Mouse (Mus musculus) megakaryocyte-erythroid progenitor cell, adult 5-6 weeks (primary cell): ENCODE results near the gene AI464131. TPM values are rescaled to one million over a fixed set of nuclear protein-coding genes. Genes with fewer than 3 reads are reported as not detected.
A peak's percentile ranks its signal among the peaks of the same experiment; 100 is the strongest.
"Not testable (repeated sequence)": the region's sequence is repeated elsewhere in the genome, so short reads cannot be mapped to it uniquely, and the experiment has no call there.

Source experiments
- ATAC-seq: replicated peaks from 2 replicates; pipeline ENCODE4 v1.8.0; 2016; ENCODE audit warnings: mild to moderate bottlenecking, inconsistent platforms; ENCODE audit not compliant: severe bottlenecking, poor library complexity, low FRiP score, low TSS enrichment
- total RNA-seq, 2 experiments: library from RNA; stranded (forward) in 1 of 2; stranded (reverse) in 1 of 2; fragments of 200-1000, 215-1000 nt in 1 of 2; fragments of >200 nt in 1 of 2; fragmentation: Nextera tagmentation in 1 of 2; gene quantifications; 2 replicates each; pipeline ENCODE4 v1.2.3; 2014 to 2017

The AI464131 gene
- total RNA-seq, 2 experiments from 2014 or later: 0.15 TPM; not detected in 1

GRCm38 (mm10) chr4:41478751-41479455, 24.0 kb downstream of the AI464131 start:
- ATAC-seq: no peak

- no peak for ATAC-seq
Observed at GRCm38 (mm10) chr4:41477648-41478160, 25.2 kb downstream of the AI464131 start.

GRCm38 (mm10) chr4:41471384-41471689, 31.5 kb downstream of the AI464131 start:
- no peak for ATAC-seq

GRCm38 (mm10) chr4:41470684-41471383, 32.0 kb downstream of the AI464131 start:
- ATAC-seq: no peak

DNA sequence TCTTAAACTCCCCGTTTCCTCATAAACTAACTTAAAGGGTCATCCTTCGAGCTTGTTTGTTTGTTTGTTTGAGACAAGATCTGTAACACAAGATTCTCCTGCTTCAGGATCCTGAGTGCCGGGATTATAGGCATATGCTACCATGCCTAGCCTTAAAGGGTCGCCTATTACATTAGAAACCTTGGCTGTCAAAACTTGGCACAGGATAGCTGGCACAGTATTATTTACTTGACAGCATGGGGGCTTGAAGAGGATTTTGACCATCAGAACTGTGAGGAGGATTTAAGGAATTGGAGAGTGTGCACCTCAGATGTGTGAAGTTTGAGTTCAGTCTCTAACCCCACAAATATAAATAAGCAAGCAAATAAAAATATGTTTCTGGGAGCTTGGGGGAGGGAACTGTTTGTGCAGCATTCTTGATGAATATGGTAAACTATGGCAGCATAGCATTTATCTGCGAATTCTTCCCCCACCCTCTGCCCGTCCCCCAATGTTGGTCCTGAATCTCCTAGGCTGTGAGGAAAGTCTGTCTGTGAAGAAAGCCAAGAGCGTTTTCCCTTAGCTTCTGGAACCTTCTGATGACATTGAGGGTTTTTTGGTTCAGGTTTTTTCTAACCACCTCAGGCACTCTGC, 32.7 kb downstream of the AI464131 start:
- no peak for ATAC-seq

DNA sequence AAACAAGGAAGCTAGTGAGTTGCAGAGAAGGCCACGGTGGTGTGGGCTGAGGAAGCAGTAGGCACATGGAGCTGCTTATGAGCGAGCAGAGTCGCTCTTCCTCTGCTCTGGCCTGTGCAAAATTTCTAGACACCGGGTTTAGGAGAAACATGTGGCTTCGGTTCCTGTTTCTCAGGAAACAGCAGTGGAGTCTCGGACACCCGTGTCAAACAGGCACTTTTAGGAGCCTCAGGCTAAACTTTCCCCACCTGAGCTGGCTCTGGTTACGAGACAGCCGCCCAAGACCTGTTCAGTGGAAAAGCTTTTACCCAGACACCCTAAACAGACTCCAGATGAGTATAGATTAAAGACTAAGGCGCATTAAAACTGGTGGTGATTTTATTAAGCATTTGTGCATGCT, 33.7 kb downstream of the AI464131 start:
- ATAC-seq: no peak

GRCm38 (mm10) chr4:41468396-41469080, 34.3 kb downstream of the AI464131 start:
- no peak for ATAC-seq

GRCm38 (mm10) chr4:41465287-41465665, 37.6 kb downstream of the AI464131 start:
- ATAC-seq: no peak

GRCm38 (mm10) chr4:41464345-41465286, 38.3 kb downstream of the AI464131 start, which contains the start of the genes Kif24 and Nudt2:
Gene Kif24 (minus strand): TSS chr4:41464887.
Gene Nudt2 (plus strand): TSS chr4:41465151.
- ATAC-seq: peak; percentile 97

DNA sequence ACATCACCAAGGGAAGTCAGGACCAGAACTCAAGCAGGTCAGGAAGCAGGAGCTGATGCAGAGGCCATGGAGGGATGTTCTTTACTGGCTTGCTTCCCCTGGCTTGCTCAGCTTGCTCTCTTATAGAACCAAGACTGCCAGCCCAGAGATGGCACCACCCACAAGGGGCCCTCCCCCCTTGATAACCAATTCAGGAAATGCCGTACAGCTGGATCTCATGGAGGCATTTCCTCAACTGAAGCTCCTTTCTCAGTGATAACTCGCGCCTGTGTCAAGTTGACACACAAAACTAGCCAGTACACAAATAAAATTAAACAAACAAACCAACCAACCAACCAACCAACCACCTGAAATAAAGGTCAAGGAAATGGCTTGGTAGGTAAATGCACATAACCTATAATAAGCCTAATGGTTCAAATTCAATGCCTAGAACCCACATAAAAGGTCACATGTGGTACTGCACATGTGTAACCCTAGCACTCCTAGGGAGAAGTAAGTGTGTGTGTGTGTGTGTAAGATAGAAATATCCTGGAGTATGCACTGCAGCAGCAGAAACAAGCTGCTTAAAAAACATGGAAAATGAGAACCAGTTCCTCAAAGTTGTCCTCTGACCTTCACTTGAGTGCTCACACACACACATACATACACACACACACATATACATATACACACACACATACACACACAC, 39.7 kb downstream of the AI464131 start:
- not testable (repeated sequence) for ATAC-seq

- ATAC-seq: no peak
Observed at GRCm38 (mm10) chr4:41460690-41461089, 42.2 kb downstream of the AI464131 start.

GRCm38 (mm10) chr4:41447595-41447994, 55.3 kb downstream of the AI464131 start:
- no peak for ATAC-seq

Other genes starting within 250 kb of the AI464131 start
- gene Ubap2, start 227.9 kb downstream of the AI464131 start, total RNA-seq (2014; fragmentation: Nextera tagmentation): 92.9 and 107 TPM in 2 replicates
- gene Ubap2, start 227.9 kb downstream of the AI464131 start, total RNA-seq (2017): 31.5 and 35.4 TPM in 2 replicates
- 25.0 and 25.9 TPM in 2 replicates for gene Dcaf12, start 188.2 kb downstream of the AI464131 start, total RNA-seq (2014; fragmentation: Nextera tagmentation)
- 23.8 and 28.2 TPM in 2 replicates for gene Dcaf12, start 188.2 kb downstream of the AI464131 start, total RNA-seq (2017)
- gene Ubap1, start 154.1 kb downstream of the AI464131 start, total RNA-seq (2014; fragmentation: Nextera tagmentation): 15.4 and 16.9 TPM in 2 replicates
- 21.4 and 54.4 TPM in 2 replicates for gene Ubap1, start 154.1 kb downstream of the AI464131 start, total RNA-seq (2017)
- 29.6 and 35.0 TPM in 2 replicates for gene Kif24, start 38.2 kb downstream of the AI464131 start, total RNA-seq (2014; fragmentation: Nextera tagmentation)
- gene Kif24, start 38.2 kb downstream of the AI464131 start, total RNA-seq (2017): 10.8 and 14.9 TPM in 2 replicates
- gene Nudt2, start 37.9 kb downstream of the AI464131 start, total RNA-seq (2014; fragmentation: Nextera tagmentation): 18.1 and 27.4 TPM in 2 replicates
- gene Nudt2, start 37.9 kb downstream of the AI464131 start, total RNA-seq (2017): 18.2 and 40.3 TPM in 2 replicates
- not detected in 2 replicates for gene 1110017D15Rik, start 14.3 kb upstream of the AI464131 start, total RNA-seq (2014; fragmentation: Nextera tagmentation)
- gene 1110017D15Rik, start 14.3 kb upstream of the AI464131 start, total RNA-seq (2017): not detected in 2 replicates
- 1.7 and 1.9 TPM in 2 replicates for gene Fam219a, start 66.5 kb upstream of the AI464131 start, total RNA-seq (2014; fragmentation: Nextera tagmentation)
- 0.11 and 0.52 TPM in 2 replicates for gene Fam219a, start 66.5 kb upstream of the AI464131 start, total RNA-seq (2017)
- not detected in 2 replicates for gene Dnaic1, start 66.7 kb upstream of the AI464131 start, total RNA-seq (2014; fragmentation: Nextera tagmentation)
- gene Dnaic1, start 66.7 kb upstream of the AI464131 start, total RNA-seq (2017): not detected in 2 replicates
- not detected in 2 replicates for gene Enho, start 137.2 kb upstream of the AI464131 start, total RNA-seq (2014; fragmentation: Nextera tagmentation)
- gene Enho, start 137.2 kb upstream of the AI464131 start, total RNA-seq (2017): not detected in 2 replicates
- not detected in 2 replicates for gene Cntfr, start 194.0 kb upstream of the AI464131 start, total RNA-seq (2014; fragmentation: Nextera tagmentation)
- not detected in 2 replicates for gene Cntfr, start 194.0 kb upstream of the AI464131 start, total RNA-seq (2017)
- gene Il11ra1, start 196.9 kb upstream of the AI464131 start, total RNA-seq (2014; fragmentation: Nextera tagmentation): 21.5 and 39.9 TPM in 2 replicates
- 36.0 and 45.3 TPM in 2 replicates for gene Il11ra1, start 196.9 kb upstream of the AI464131 start, total RNA-seq (2017)
- 37.5 and 44.7 TPM in 2 replicates for gene Rpp25l, start 210.5 kb upstream of the AI464131 start, total RNA-seq (2014; fragmentation: Nextera tagmentation)
- 33.5 and 38.9 TPM in 2 replicates for gene Rpp25l, start 210.5 kb upstream of the AI464131 start, total RNA-seq (2017)
- 63.4 and 81.2 TPM in 2 replicates for gene Dctn3, start 220.1 kb upstream of the AI464131 start, total RNA-seq (2014; fragmentation: Nextera tagmentation)
- gene Dctn3, start 220.1 kb upstream of the AI464131 start, total RNA-seq (2017): 50.6 and 80.7 TPM in 2 replicates
- not detected in 2 replicates for gene Arid3c, start 228.1 kb upstream of the AI464131 start, total RNA-seq (2014; fragmentation: Nextera tagmentation)
- not detected in 2 replicates for gene Arid3c, start 228.1 kb upstream of the AI464131 start, total RNA-seq (2017)